Comparison of ENCODE assay signal across 29 mouse cellular contexts in genomic region chr11:120904561-120904960, GRCm38 (mm10).
"Had no signal": no experiment of that assay in that cellular context is flagged by ENCODE, and none has a peak within 500 bp of the region (broad histone marks: within the 10 kb centered on the region; RNA-seq: fewer than 3 reads in every experiment).

No protein-coding gene starts in this region.

- H3K4me3 ChIP-seq: left cerebral cortex, adult 2 months; limb, embryonic 10.5 days; limb, embryonic 12.5 days; limb, embryonic 13.5 days; limb, embryonic 15.5 days; liver, embryonic 15.5 days; lung, embryonic 15.5 days; megakaryocyte, embryonic 14.5 days; midbrain, embryonic 10.5 days; midbrain, embryonic 12.5 days; midbrain, embryonic 13.5 days; midbrain, embryonic 15.5 days; myocyte; neural tube, embryonic 12.5 days; neural tube, embryonic 13.5 days had no signal

- ATAC-seq: midbrain, embryonic 15.5 days; midbrain, embryonic 16.5 days had no signal

- H3K9ac ChIP-seq: limb, embryonic 12.5 days; limb, embryonic 13.5 days; limb, embryonic 15.5 days; liver, embryonic 14.5 days; liver, embryonic 15.5 days; lung, embryonic 14.5 days; lung, embryonic 15.5 days; midbrain, embryonic 12.5 days; midbrain, embryonic 13.5 days; midbrain, embryonic 15.5 days; neural tube, embryonic 12.5 days; neural tube, embryonic 13.5 days had no signal

- H3K36me3 ChIP-seq: liver, embryonic 15.5 days; lung, embryonic 15.5 days; midbrain, embryonic 15.5 days; neural tube, embryonic 12.5 days had no signal

- H3K9me3 ChIP-seq: limb, embryonic 10.5 days; limb, embryonic 12.5 days; limb, embryonic 13.5 days; limb, embryonic 15.5 days; liver, embryonic 15.5 days; lung, embryonic 15.5 days; megakaryocyte, embryonic 14.5 days; midbrain, embryonic 10.5 days; midbrain, embryonic 12.5 days; midbrain, embryonic 13.5 days; midbrain, embryonic 15.5 days; neural tube, embryonic 12.5 days; neural tube, embryonic 13.5 days had no signal

- H3K4me1 ChIP-seq: limb, embryonic 10.5 days; limb, embryonic 12.5 days; limb, embryonic 13.5 days; limb, embryonic 15.5 days; midbrain, embryonic 10.5 days; midbrain, embryonic 12.5 days; midbrain, embryonic 13.5 days; midbrain, embryonic 15.5 days; neural tube, embryonic 12.5 days; neural tube, embryonic 13.5 days had no signal

- H3K27ac ChIP-seq: left cerebral cortex, adult 2 months; limb, embryonic 10.5 days; limb, embryonic 12.5 days; limb, embryonic 13.5 days; limb, embryonic 15.5 days; liver, embryonic 14.5 days; lung, embryonic 15.5 days; macrophage; midbrain, embryonic 10.5 days; midbrain, embryonic 12.5 days; midbrain, embryonic 13.5 days; midbrain, embryonic 15.5 days; neural tube, embryonic 12.5 days; neural tube, embryonic 13.5 days had no signal

- H3K27me3 ChIP-seq: limb, embryonic 12.5 days; limb, embryonic 13.5 days; limb, embryonic 15.5 days; liver, embryonic 15.5 days; lung, embryonic 15.5 days; megakaryocyte, embryonic 14.5 days; midbrain, embryonic 12.5 days; midbrain, embryonic 13.5 days; midbrain, embryonic 15.5 days; neural tube, embryonic 12.5 days; neural tube, embryonic 13.5 days had no signal

- DNase-seq: left cerebral cortex, postnatal 4 days; liver; lung, adult 18-20 months; lung, adult 2 months; lung, embryonic 14.5 days; lung, postnatal 10 days; lung, postnatal 14 days; lung, postnatal 36 days; lung, postnatal 4 days; midbrain, embryonic 14.5 days had no signal

- H3K4me2 ChIP-seq: limb, embryonic 12.5 days; limb, embryonic 13.5 days; limb, embryonic 15.5 days; liver, embryonic 15.5 days; lung, embryonic 14.5 days; lung, embryonic 15.5 days; midbrain, embryonic 11.5 days; midbrain, embryonic 12.5 days; midbrain, embryonic 13.5 days; midbrain, embryonic 15.5 days; neural tube, embryonic 12.5 days; neural tube, embryonic 13.5 days had no signal
